Mouse (Mus musculus): ENCODE results near the gene Vezf1. TPM values are rescaled to one million over a fixed set of nuclear protein-coding genes. Genes with fewer than 3 reads are reported as not detected.

Gene Vezf1
- polyA plus RNA-seq, 1 experiment from 2014 or later, result 30.5 TPM

DNA sequence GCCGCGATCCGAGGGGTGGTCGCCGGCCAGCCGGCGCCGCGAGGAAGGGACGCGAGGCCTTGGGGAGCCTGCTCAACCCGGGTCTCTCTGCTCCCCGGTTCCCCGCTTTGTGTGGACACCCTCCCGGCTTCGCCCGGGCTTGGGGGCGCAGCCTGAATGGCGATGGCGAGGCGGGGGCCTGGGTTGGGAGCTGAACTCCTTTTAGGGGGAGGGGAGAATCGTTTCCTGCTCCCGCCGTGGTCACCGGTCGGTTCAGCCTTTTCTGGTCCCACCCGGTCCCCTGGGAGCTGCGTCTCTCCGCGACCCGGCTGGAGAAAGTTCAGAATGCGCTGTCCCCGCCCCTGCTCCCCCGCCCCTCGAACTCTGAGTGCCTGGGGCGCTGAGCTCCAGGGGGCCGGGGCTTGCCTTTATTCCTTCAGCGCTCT is 31.5 kb downstream of the Vezf1 start:
- ATAC-seq (ENCODE audit: insufficient read depth, low FRiP score), result peak; percentile 57
- WGBS, result under 1% methylated on average over 33 of the region's 38 CpGs
- no peaks in the 10 kb centered on the region for H3K36me3 ChIP-seq (ENCODE audit: control insufficient read depth, insufficient read depth, low read length)
- H3K9me3 ChIP-seq (replicated peaks; ENCODE audit: control insufficient read depth, low read length), result no peaks in the 10 kb centered on the region
- H3K27me3 ChIP-seq (ENCODE audit: control insufficient read depth, insufficient read depth, low read length), result no peaks in the 10 kb centered on the region
- H3K4me1 ChIP-seq (ENCODE audit: control insufficient read depth, insufficient read depth, low read length), result peaks cover 28% of the 10 kb centered on the region
- peak overlapping the region; percentile 99 for H3K9ac ChIP-seq (ENCODE audit: low read length)
- H3K4me2 ChIP-seq (ENCODE audit: low read depth, low read length), result peak overlapping the region; percentile 64
- H3K4me3 ChIP-seq (replicated peaks; ENCODE audit: low read length), result peak overlapping the region; percentile 79
- peak overlapping the region; percentile 94 for H3K27ac ChIP-seq (ENCODE audit: low read length)

DNA sequence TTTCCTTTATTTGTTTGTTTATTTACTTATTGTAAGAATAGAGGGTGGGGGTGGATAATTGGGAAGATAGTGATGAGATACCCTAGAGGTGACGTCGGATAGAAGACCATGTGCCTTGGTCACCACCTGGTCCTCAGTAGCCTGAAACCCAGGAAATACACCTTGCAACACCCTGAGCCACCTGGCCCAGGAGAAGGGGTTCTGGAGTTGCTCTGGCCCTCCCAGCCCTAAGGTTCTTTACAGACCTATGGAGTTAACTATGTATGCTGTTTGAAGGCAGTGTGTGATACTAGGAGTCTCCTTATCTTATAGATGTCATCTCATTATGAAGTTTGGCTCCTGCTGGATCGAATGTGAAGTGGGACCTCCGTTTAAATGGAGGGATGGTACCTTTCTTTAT is 32.1 kb downstream of the Vezf1 start:
- Histone ChIP-seq H3K4me2 (ENCODE audit: low read depth, low read length) (peak overlapping the region; percentile 64), H3K9ac (ENCODE audit: low read length) (peak overlapping the region; percentile 99), H3K27ac (ENCODE audit: low read length) (no peak overlapping the region), H3K36me3 (ENCODE audit: control insufficient read depth, insufficient read depth, low read length) (no peaks in the 10 kb centered on the region), H3K9me3 (replicated peaks; ENCODE audit: control insufficient read depth, low read length) (no peaks in the 10 kb centered on the region), H3K27me3 (ENCODE audit: control insufficient read depth, insufficient read depth, low read length) (no peaks in the 10 kb centered on the region), H3K4me3 (replicated peaks; ENCODE audit: low read length) (peak overlapping the region; percentile 79), H3K4me1 (ENCODE audit: control insufficient read depth, insufficient read depth, low read length) (peaks cover 28% of the 10 kb centered on the region)
- 37% methylated on average over 4 of the region's 4 CpGs for WGBS
- ATAC-seq (ENCODE audit: insufficient read depth, low FRiP score), result no peak

DNA sequence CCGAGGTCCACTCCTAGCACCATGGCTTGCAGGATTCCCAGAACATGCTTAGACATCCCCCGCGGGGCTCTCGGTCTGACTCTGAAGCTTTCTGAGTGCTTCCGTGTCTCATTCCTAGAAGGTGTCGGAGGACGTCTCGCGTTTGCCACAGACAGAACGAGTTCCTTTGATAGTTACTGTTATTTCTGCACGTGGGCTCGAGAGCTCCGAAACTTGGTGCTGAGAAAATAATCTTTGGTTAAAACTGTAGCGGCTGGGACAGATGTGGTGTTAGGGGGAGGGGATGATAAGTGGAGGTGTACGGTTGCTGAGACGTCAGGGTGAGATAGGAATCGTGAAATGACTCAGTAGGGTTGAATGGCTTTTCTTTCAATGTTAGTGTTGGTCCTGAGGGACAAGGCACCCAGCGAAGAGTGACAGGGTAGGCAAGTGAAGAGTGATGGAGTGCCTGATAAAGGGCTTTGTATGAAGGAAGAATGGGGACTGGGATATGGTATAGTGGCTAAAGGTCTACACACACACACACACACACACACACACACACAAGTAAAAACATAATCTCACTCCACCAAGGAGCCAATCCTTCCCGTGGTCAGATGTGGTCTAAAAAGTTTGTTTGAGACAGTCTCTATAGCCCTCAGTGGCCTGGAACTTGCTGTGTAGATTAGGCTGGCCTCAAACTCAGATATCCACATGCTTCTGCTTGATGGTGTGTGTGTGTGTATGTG is 35.3 kb downstream of the Vezf1 start:
- 82% methylated on average over 19 of the region's 19 CpGs for WGBS
- ATAC-seq (ENCODE audit: insufficient read depth, low FRiP score), result no peak
- no peak overlapping the region for H3K4me2 ChIP-seq (ENCODE audit: low read depth, low read length)
- H3K4me3 ChIP-seq (replicated peaks; ENCODE audit: low read length), result no peak overlapping the region
- H3K9me3 ChIP-seq (replicated peaks; ENCODE audit: control insufficient read depth, low read length), result no peaks in the 10 kb centered on the region
- no peaks in the 10 kb centered on the region for H3K27me3 ChIP-seq (ENCODE audit: control insufficient read depth, insufficient read depth, low read length)
- H3K4me1 ChIP-seq (ENCODE audit: control insufficient read depth, insufficient read depth, low read length), result peaks cover 23% of the 10 kb centered on the region
- H3K27ac ChIP-seq (ENCODE audit: low read length), result no peak overlapping the region
- no peak overlapping the region for H3K9ac ChIP-seq (ENCODE audit: low read length)
- H3K36me3 ChIP-seq (ENCODE audit: control insufficient read depth, insufficient read depth, low read length), result no peaks in the 10 kb centered on the region

DNA sequence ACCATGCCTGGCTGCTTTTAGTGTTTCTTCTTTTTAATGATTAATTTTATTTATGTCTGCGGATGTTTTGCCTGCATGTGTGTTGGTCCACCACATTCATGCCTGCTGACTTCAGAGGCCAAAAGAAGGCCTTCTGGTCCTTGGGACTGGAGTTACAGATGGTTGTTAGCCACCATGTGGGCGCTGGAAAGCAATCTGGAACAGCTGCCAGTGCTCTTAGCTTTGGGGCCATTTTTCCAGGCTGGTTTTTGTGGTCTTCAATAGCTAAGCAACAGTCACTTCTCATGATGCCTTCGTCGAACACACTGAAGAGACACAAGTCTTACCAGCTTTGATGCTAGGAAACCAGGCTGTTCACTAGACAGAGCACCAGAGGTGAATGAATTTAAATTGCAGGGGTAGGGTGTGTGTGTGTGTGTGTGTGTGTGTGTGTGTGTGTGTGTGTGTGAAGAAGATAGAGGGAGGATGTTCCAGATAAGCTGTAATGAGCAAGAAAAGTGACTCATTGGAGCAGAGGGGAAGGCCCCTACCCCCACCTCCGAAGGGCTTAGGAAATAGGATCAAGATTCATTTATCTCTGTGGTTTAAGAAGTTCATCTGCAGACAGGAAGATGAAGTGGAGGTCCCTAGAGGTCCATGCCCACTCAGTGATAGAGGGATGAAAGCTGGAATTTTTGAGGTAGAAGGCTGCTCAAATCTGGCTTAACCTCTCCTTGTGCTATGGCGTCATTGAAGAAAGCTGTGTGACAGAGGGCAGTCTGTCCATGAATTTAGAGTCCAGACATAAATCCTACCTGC is 37.6 kb downstream of the Vezf1 start:
- no peaks in the 10 kb centered on the region for H3K9me3 ChIP-seq (replicated peaks; ENCODE audit: control insufficient read depth, low read length)
- no peak for ATAC-seq (ENCODE audit: insufficient read depth, low FRiP score)
- 58% methylated on average over 6 of the region's 6 CpGs for WGBS
- no peak overlapping the region for H3K27ac ChIP-seq (ENCODE audit: low read length)
- H3K4me1 ChIP-seq (ENCODE audit: control insufficient read depth, insufficient read depth, low read length), result peaks cover 13% of the 10 kb centered on the region
- no peak overlapping the region for H3K4me3 ChIP-seq (replicated peaks; ENCODE audit: low read length)
- no peaks in the 10 kb centered on the region for H3K36me3 ChIP-seq (ENCODE audit: control insufficient read depth, insufficient read depth, low read length)
- no peaks in the 10 kb centered on the region for H3K27me3 ChIP-seq (ENCODE audit: control insufficient read depth, insufficient read depth, low read length)
- H3K9ac ChIP-seq (ENCODE audit: low read length), result no peak overlapping the region
- H3K4me2 ChIP-seq (ENCODE audit: low read depth, low read length), result no peak overlapping the region

DNA sequence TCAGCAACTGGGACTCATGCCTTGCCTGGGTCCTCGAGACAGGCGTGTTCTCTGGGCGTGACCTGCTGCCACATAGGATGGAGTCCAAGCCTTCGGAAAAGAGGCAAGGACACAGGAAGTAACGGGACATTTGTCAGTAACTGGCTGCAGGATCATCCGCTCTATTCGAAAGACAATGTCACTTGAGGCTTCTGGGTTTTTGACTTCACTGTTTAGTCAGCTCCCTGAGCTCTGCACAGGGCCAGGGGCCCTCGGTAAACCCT is 38.1 kb downstream of the Vezf1 start:
- Histone ChIP-seq H3K4me3 (replicated peaks; ENCODE audit: low read length) (no peak overlapping the region), H3K4me1 (ENCODE audit: control insufficient read depth, insufficient read depth, low read length) (peaks cover 12% of the 10 kb centered on the region), H3K9ac (ENCODE audit: low read length) (no peak overlapping the region), H3K4me2 (ENCODE audit: low read depth, low read length) (no peak overlapping the region), H3K27ac (ENCODE audit: low read length) (no peak overlapping the region), H3K9me3 (replicated peaks; ENCODE audit: control insufficient read depth, low read length) (no peaks in the 10 kb centered on the region), H3K27me3 (ENCODE audit: control insufficient read depth, insufficient read depth, low read length) (no peaks in the 10 kb centered on the region), H3K36me3 (ENCODE audit: control insufficient read depth, insufficient read depth, low read length) (no peaks in the 10 kb centered on the region)
- WGBS, result 48% methylated on average over 8 of the region's 8 CpGs
- ATAC-seq (ENCODE audit: insufficient read depth, low FRiP score), result no peak

GRCm38 (mm10) chr11:88107365-88107764 is 39.3 kb downstream of the Vezf1 start:
- Histone ChIP-seq H3K27ac (ENCODE audit: low read length) (no peak overlapping the region), H3K4me2 (ENCODE audit: low read depth, low read length) (no peak overlapping the region), H3K4me3 (replicated peaks; ENCODE audit: low read length) (no peak overlapping the region), H3K4me1 (ENCODE audit: control insufficient read depth, insufficient read depth, low read length) (peaks cover 16% of the 10 kb centered on the region), H3K27me3 (ENCODE audit: control insufficient read depth, insufficient read depth, low read length) (no peaks in the 10 kb centered on the region), H3K9me3 (replicated peaks; ENCODE audit: control insufficient read depth, low read length) (no peaks in the 10 kb centered on the region), H3K36me3 (ENCODE audit: control insufficient read depth, insufficient read depth, low read length) (no peaks in the 10 kb centered on the region), H3K9ac (ENCODE audit: low read length) (0 out of 2 replicates have a peak overlapping the region, but pooled peaks have one; percentile 10)
- 67% methylated on average over 4 of the region's 4 CpGs for WGBS
- ATAC-seq (ENCODE audit: insufficient read depth, low FRiP score), result no peak

GRCm38 (mm10) chr11:88110031-88110594 is 42.0 kb downstream of the Vezf1 start:
- no peaks in the 10 kb centered on the region for H3K36me3 ChIP-seq (ENCODE audit: control insufficient read depth, insufficient read depth, low read length)
- ATAC-seq (ENCODE audit: insufficient read depth, low FRiP score), result no peak
- H3K4me1 ChIP-seq (ENCODE audit: control insufficient read depth, insufficient read depth, low read length), result peaks cover 31% of the 10 kb centered on the region
- H3K9ac ChIP-seq (ENCODE audit: low read length), result no peak overlapping the region
- H3K27me3 ChIP-seq (ENCODE audit: control insufficient read depth, insufficient read depth, low read length), result no peaks in the 10 kb centered on the region
- H3K27ac ChIP-seq (ENCODE audit: low read length), result no peak overlapping the region
- H3K4me3 ChIP-seq (replicated peaks; ENCODE audit: low read length), result no peak overlapping the region
- no peak overlapping the region for H3K4me2 ChIP-seq (ENCODE audit: low read depth, low read length)
- 65% methylated on average over 9 of the region's 9 CpGs for WGBS
- H3K9me3 ChIP-seq (replicated peaks; ENCODE audit: control insufficient read depth, low read length), result no peaks in the 10 kb centered on the region

GRCm38 (mm10) chr11:88112078-88112477 is 44.0 kb downstream of the Vezf1 start:
- Histone ChIP-seq H3K9ac (ENCODE audit: low read length) (no peak overlapping the region), H3K27ac (ENCODE audit: low read length) (peak overlapping the region; percentile 21; the same call in 1 of the 2 replicates), H3K36me3 (ENCODE audit: control insufficient read depth, insufficient read depth, low read length) (no peaks in the 10 kb centered on the region), H3K27me3 (ENCODE audit: control insufficient read depth, insufficient read depth, low read length) (no peaks in the 10 kb centered on the region), H3K4me3 (replicated peaks; ENCODE audit: low read length) (no peak overlapping the region), H3K9me3 (replicated peaks; ENCODE audit: control insufficient read depth, low read length) (no peaks in the 10 kb centered on the region), H3K4me1 (ENCODE audit: control insufficient read depth, insufficient read depth, low read length) (peaks cover 37% of the 10 kb centered on the region), H3K4me2 (ENCODE audit: low read depth, low read length) (no peak overlapping the region)
- WGBS, result 56% methylated on average over 13 of the region's 13 CpGs
- no peak for ATAC-seq (ENCODE audit: insufficient read depth, low FRiP score)

- H3K4me2 ChIP-seq (ENCODE audit: low read depth, low read length), result no peak overlapping the region
- H3K9me3 ChIP-seq (replicated peaks; ENCODE audit: control insufficient read depth, low read length), result no peaks in the 10 kb centered on the region
- no peak overlapping the region for H3K9ac ChIP-seq (ENCODE audit: low read length)
- no peak for ATAC-seq (ENCODE audit: insufficient read depth, low FRiP score)
- H3K4me1 ChIP-seq (ENCODE audit: control insufficient read depth, insufficient read depth, low read length), result peaks cover 44% of the 10 kb centered on the region
- no peaks in the 10 kb centered on the region for H3K36me3 ChIP-seq (ENCODE audit: control insufficient read depth, insufficient read depth, low read length)
- H3K27ac ChIP-seq (ENCODE audit: low read length), result no peak overlapping the region
- WGBS, result 85% methylated on average over 7 of the region's 7 CpGs
- no peaks in the 10 kb centered on the region for H3K27me3 ChIP-seq (ENCODE audit: control insufficient read depth, insufficient read depth, low read length)
- no peak overlapping the region for H3K4me3 ChIP-seq (replicated peaks; ENCODE audit: low read length)
Measured at GRCm38 (mm10) chr11:88112677-88113333, 44.7 kb downstream of the Vezf1 start.

All from stomach, embryonic 16.5 days (tissue).